Mouse (Mus musculus) cerebellum, adult 2 months (tissue): ENCODE results near the gene Dmpk. TPM values are rescaled to one million over a fixed set of nuclear protein-coding genes. Genes with fewer than 3 reads are reported as not detected.

Source experiments
- DNase-seq, 2 experiments: peaks; one replicate each; pipeline ENCODE4 v3.0.0; 2021
- H3K27ac ChIP-seq: fragments of 200-500 bp; 2 replicates; pipeline ENCODE4 v1.5.1; 2012; ENCODE audit warnings: low read length, control low read depth, inconsistent platforms; ENCODE audit not compliant: insufficient read depth
- H3K27me3 ChIP-seq: fragments of 200-500 bp; 2 replicates; pipeline ENCODE4 v1.6.1; 2012; ENCODE audit warnings: inconsistent platforms, mild to moderate bottlenecking, low read length, moderate library complexity; ENCODE audit not compliant: control insufficient read depth, insufficient read depth
- H3K4me1 ChIP-seq: fragments of 200-500 bp; 2 replicates; pipeline ENCODE4 v1.6.1; 2011; ENCODE audit warnings: low read length; ENCODE audit not compliant: control insufficient read depth, insufficient read depth
- H3K4me3 ChIP-seq: fragments of 200-500 bp; replicated peaks from 2 replicates; pipeline ENCODE3; 2011; ENCODE audit warnings: mild to moderate bottlenecking, low read depth, low read length, control low read depth; ENCODE audit not compliant: insufficient read depth
- CTCF ChIP-seq: fragments of 200-500 bp; IDR thresholded peaks from 2 replicates; pipeline ENCODE4 v1.5.1; 2011; ENCODE audit warnings: low read depth, mild to moderate bottlenecking, control low read depth, low read length, moderate library complexity, borderline replicate concordance; ENCODE audit not compliant: insufficient read depth
- POLR2A ChIP-seq: fragments of 200-500 bp; IDR thresholded peaks from 2 replicates; pipeline ENCODE4 v1.6.1; 2011; ENCODE audit warnings: low read length, control low read depth, borderline replicate concordance; ENCODE audit not compliant: insufficient read depth
- WGBS: fragments of 180-500 bp; shearing (Covaris S2); methylation state at CpG from one replicate; pipeline ENCODE4 v1.1.7; 2018; 5-methylcytosine and 5-hydroxymethylcytosine counted together
- polyA plus RNA-seq: library from polyadenylated mRNA; depleted of rRNA; stranded (reverse); fragments of >200 nt; gene quantifications from 2 replicates; pipeline ENCODE4 v1.2.3, GENCODE M21; 2012

Gene Dmpk
- polyA plus RNA-seq, 1 experiment, result 40.1 TPM

DNA sequence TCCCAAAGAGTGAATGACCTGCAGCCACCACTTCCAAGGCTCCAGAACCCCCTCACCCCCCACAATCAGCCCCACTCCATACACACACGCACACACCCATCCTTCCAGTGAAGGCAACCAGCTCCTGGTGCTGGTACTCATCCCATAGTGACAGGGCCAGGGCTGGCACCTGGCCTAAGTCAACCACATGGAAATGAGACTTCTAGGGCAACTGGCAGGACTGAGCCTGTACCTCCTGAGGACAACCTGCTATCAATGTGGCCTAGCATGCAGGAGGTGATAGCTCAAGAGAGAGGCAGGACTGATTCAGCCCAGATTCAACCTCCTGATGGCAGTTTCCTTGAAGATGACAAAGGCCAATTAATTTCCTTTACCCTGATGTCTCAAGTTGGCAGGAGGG, 16.6 kb downstream of the Dmpk start:
- Histone ChIP-seq H3K4me1 (no peaks in the 10 kb centered on the region), H3K27me3 (no peaks in the 10 kb centered on the region; the same call in 1 of the 2 replicates), H3K4me3 (no peak overlapping the region), H3K27ac (no peak overlapping the region)
- no peak for DNase-seq
- no peak for TF ChIP-seq CTCF
- no peak for TF ChIP-seq POLR2A
- WGBS, result 54% methylated on average over 1 of the region's 1 CpGs

DNA sequence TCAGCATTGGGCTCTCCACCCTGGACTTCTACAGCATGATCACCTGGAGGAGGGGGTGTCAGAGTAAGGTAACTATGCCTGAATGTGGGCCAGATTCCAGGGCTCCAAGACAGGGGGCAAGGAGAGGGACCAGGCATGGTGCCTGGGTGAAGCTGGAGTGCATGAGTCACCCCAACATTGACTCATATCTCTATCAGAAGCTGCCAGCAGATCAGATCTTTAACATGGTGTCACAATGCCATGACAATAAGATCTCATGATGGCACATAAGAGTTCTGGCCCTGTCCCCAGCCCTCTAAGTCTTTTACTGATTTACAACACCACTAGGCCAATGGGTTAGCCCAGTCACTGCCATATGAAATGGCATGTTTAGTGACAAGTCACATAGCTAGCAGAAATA, 20.1 kb downstream of the Dmpk start:
- no peak for DNase-seq
- Histone ChIP-seq H3K27me3 (no peaks in the 10 kb centered on the region), H3K4me1 (no peaks in the 10 kb centered on the region), H3K27ac (no peak overlapping the region), H3K4me3 (no peak overlapping the region)
- no peak for TF ChIP-seq POLR2A

DNA sequence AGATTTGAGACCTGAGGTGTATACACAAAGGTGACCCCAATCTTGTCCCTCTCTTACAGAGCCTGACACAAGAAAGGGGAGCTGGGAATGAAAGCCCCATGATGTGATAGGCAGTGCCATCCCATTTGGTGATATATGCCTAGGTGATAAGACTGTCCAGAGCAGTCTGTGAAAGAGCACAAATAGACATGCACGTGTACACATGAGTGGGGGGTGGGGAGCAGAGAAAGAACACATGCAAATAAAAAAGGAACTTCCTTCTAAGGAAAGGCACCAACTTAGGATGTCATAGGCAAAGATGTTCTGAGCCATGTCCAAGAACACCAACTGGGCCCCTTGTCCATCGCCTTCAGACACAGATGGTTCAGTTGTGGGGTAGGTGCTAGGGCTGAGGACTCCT, 20.8 kb downstream of the Dmpk start:
- Histone ChIP-seq H3K27me3 (no peaks in the 10 kb centered on the region), H3K27ac (no peak overlapping the region), H3K4me3 (no peak overlapping the region), H3K4me1 (no peaks in the 10 kb centered on the region)
- 73% methylated on average over 2 of the region's 2 CpGs for WGBS
- no peak for TF ChIP-seq POLR2A
- TF ChIP-seq CTCF, result no peak
- no peak for DNase-seq

DNA sequence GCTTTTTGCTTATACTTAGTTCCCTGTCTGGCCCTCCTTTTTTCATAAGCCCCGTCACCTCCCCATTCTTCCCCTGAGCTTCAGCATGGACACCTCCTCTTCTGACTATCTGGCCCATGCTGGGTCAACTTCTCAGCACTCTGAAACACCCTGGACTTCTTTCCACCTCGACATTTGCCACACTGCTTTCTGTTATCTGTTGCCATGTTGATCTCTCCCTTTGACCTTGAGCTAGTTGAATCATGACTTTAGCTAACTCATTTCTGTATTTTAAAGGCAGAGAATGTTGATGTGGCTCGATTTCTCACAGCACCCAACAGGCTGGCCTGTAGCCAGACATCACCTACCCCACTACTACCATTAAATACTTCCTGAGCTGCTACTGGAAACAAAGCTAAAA, 23.8 kb downstream of the Dmpk start:
- no peak overlapping the region for H3K27ac ChIP-seq
- WGBS, result 61% methylated on average over 3 of the region's 3 CpGs
- TF ChIP-seq POLR2A (no peak), CTCF (no peak)
- H3K4me1 ChIP-seq, result no peaks in the 10 kb centered on the region
- no peak overlapping the region for H3K4me3 ChIP-seq
- H3K27me3 ChIP-seq, result no peaks in the 10 kb centered on the region
- no peak for DNase-seq

DNA sequence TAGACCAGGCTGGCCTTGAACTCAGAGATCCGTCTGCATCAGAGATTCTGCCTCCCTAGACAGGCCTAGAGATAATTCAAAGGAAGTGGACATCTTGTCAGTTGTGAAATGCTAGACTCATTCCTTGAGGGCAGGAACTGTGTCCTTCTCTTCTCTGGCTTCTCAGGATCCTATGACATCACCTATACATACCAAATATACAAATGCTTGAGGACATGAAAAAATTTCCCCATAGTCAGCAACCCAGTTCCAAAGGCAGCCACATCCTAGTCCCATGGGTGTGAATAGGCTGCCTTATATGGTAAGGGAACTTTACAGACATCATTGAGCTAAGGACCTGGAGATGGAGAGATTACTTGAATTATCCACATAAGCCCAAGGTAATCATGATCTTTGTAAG, 25.9 kb downstream of the Dmpk start:
- no peak overlapping the region for H3K4me3 ChIP-seq
- H3K27ac ChIP-seq, result no peak overlapping the region
- TF ChIP-seq CTCF, result no peak
- TF ChIP-seq POLR2A, result no peak
- H3K27me3 ChIP-seq, result no peaks in the 10 kb centered on the region
- no peak for DNase-seq
- WGBS, result 94% methylated on average over 1 of the region's 1 CpGs
- H3K4me1 ChIP-seq, result no peaks in the 10 kb centered on the region

DNA sequence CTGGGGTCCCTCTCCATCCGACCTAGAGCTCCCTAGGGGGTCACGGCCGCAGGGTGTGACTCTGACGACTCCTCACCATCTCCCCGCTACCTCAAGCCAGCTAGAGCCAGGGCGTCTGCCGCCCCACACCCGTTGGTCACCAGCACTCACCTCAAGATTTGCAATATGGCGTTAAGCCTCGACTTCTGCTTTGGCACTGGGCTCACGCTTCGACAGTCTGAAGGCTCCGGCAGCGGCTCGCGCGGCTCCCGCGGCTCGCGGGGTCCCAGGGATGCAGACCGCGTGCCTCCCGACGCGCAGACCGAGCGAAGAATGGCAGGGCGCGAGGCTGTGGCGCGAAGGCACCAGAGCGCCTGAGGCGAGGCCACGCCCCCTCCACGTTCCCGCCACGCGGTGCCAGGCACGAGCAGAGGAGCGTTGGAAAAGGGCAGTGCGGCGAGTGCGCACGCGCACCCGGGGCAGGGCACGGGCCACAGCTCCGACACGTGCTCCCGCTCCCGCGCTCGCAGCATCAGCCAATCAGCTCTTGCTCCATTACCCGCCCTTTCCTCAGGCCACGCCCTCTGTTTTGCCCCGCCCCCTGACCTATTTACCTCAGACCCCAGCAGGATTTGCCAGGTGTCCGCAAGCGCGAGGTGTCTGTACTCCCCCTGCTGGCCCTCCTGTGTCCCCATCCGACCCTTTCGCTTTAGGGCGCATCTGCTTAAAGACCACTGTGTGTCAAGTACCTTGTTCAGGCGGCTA, 34.6 kb downstream of the Dmpk start, which contains the start of gene Gm4969:
Gene Gm4969, minus strand, starts transcription at position 341 of the 744 bp plus-strand sequence.
- H3K27me3 ChIP-seq, result no peaks in the 10 kb centered on the region
- peak; percentile 64 to 67 for DNase-seq
- 17% methylated on average over 64 of the region's 64 CpGs for WGBS
- H3K4me3 ChIP-seq, result no peak within 1 kb of the TSS
- H3K27ac ChIP-seq, result no peak within 1 kb of the TSS
- no peak for TF ChIP-seq POLR2A
- no peak for TF ChIP-seq CTCF
- H3K4me1 ChIP-seq, result peaks cover 4% of the 10 kb centered on the region; the same call in 1 of the 2 replicates

DNA sequence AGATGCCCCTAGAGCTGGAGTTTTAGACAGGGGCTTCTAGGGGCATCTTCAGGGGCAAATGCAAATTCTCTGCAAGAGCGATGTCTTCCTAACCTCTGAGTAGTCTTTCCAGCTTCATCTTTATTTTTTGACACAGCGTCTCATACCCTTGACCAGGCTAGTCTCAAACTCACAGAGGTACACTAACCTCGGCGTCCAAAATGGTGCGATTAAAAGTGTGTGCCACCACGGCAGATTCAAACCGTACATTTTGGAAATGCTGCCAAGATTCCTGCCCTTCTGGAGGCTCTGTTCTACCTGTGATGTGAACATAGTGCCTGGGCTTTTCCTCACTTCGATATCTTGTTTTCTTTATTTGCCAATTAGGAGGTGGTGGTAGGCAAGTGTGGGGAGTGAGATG, 35.4 kb downstream of the Dmpk start:
- 92% methylated on average over 8 of the region's 8 CpGs for WGBS
- no peak for TF ChIP-seq CTCF
- no peak for TF ChIP-seq POLR2A
- Histone ChIP-seq H3K27me3 (no peaks in the 10 kb centered on the region), H3K4me3 (no peak overlapping the region), H3K27ac (no peak overlapping the region), H3K4me1 (peaks cover 4% of the 10 kb centered on the region; the same call in 1 of the 2 replicates)
- peak; percentile 30 to 47 for DNase-seq

DNA sequence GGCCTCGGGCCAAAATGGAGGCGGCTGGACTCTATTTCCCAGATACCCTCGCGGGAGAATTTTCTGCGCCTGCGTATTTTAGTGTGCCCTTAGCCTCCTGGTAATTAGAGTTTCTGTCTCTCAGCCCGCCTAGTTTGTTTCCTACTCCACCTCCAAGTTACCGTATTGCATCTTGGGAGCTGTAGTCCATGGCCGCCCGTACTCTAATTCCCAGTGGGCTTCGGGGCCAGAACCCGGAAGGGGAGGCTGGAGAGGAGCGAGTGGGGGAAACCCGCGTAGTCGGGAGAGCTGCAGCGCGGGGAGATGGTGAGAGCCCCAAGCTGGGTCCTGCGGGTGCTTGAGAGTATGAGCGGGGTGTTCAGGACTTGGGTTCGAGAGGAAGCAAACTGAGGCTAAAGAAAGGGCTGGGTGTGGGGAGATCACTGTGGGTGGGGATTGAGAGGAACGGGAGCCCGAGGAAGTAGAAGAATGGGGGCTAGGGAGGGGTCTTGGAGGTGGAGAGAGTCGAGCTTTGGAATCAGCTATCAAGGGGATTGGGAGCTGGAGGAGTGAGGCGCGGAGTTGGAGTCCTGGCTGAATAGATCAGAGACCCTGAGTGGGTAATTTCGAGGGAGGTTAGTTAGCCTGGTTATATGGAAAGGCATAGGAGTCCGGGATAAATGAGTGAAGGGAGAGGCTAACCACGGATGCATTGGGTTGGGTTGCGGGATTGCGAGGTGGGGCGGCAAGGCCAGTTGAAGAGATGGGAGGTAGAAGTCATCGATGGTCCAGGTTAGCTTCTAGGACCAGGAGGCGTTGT, 36.2 kb downstream of the Dmpk start, which contains the start of gene Fbxo46:
Gene Fbxo46, plus strand, starts transcription at position 229 of the 799 bp plus-strand sequence.
- Histone ChIP-seq H3K27me3 (no peaks in the 10 kb centered on the region), H3K4me3 (peak within 1 kb of the TSS; percentile 92), H3K27ac (no peak within 1 kb of the TSS), H3K4me1 (peaks cover 4% of the 10 kb centered on the region; the same call in 1 of the 2 replicates)
- WGBS, result 2% methylated on average over 34 of the region's 34 CpGs
- TF ChIP-seq POLR2A (peak; percentile 92; the same call in 1 of the 2 replicates), CTCF (no peak)
- DNase-seq, result peak; percentile 91 to 96
